ENCODE assay signal across 19 mouse cellular contexts in the genomic region with DNA sequence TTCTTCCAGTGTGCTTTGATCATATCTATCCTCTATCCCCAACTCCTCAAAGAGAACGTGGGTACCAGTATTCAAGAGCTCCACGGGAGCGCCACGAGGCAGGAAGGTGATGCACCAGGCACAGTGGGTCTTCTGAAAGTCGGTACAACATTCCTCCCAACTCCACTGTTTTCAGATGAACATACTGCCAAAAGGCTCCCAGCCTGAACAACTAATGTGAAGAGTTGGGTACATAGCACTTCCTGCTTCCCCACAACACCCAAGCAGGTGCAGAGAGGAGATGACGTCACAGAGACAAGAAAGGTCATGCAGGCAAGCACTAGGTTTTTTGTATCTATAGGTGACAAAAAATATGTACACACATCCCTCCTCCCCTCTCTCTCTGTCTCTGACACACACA.
DNase-seq lines count a peak whose midpoint lies in the region; ATAC-seq and TF ChIP-seq lines count a peak whose summit lies in the region.
"Had no signal": no experiment of that assay in that cellular context is flagged by ENCODE, and none has a peak within 500 bp of the region (broad histone marks: within the 10 kb centered on the region; RNA-seq: fewer than 3 reads in every experiment).

No protein-coding gene starts in this region.

- TF ChIP-seq CTCF in spleen, adult 2 months (IDR thresholded peaks at IDR 0.05; ENCODE audit: extremely low read depth, insufficient read depth, insufficient read length, insufficient replicate concordance) = no peak
- no peak for TF ChIP-seq CTCF in thymus, adult 2 months (IDR thresholded peaks at IDR 0.05; ENCODE audit: borderline replicate concordance, control insufficient read depth, extremely low read depth, insufficient read depth, low read length, poor library complexity)

- TF ChIP-seq POLR2A in spleen, adult 2 months (IDR thresholded peaks at IDR 0.05; ENCODE audit: low read depth, low read length) = no peak
- no peak for TF ChIP-seq POLR2A in thymus, adult 2 months (IDR thresholded peaks at IDR 0.05; ENCODE audit: control insufficient read depth, extremely low read depth, insufficient read depth, low read length, poor library complexity)

- peaks cover 5% of the 10 kb centered on the region; the same call in 1 of the 2 replicates for H3K4me1 ChIP-seq in spleen, adult 2 months (ENCODE audit: control insufficient read depth, insufficient read depth, insufficient read length)
- peaks cover 35% of the 10 kb centered on the region for H3K4me1 ChIP-seq in thymus, adult 2 months (replicated peaks; ENCODE audit: control insufficient read depth, insufficient read depth, low read length)

- ATAC-seq in erythroid progenitor cell, adult 5-6 weeks (replicated peaks; ENCODE audit: low FRiP score, poor library complexity, severe bottlenecking) = no peak

- H3K4me3 ChIP-seq in spleen, adult 2 months (ENCODE audit: extremely low read depth, insufficient read depth, insufficient read length) = no peak overlapping the region
- no peak overlapping the region for H3K4me3 ChIP-seq in thymus, adult 2 months (ENCODE audit: control insufficient read depth, insufficient read depth, low read length)
- H3K4me3 ChIP-seq: embryonic facial prominence, embryonic 13.5 days; heart, embryonic 13.5 days; hindbrain, embryonic 10.5 days; layer of hippocampus, adult 2 months had no signal

- DNase-seq in heart, adult 11 months = peak; percentile 76
- DNase-seq in heart, postnatal 10 days = no peak
- peak in 1 of 2 experiments; percentile 60 for DNase-seq in spleen, adult 2 months (ENCODE audit: low read depth in 1 of 2, low spot score in 2 of 2)
- no peak for DNase-seq in spleen, postnatal 10 days (ENCODE audit: low spot score in 2 of 2)
- DNase-seq in thymus, adult 2 months = peak; percentile 71
- no peak for DNase-seq in layer of hippocampus, adult 8-10 months (ENCODE audit: low spot score in 2 of 2)
- DNase-seq in cerebellum, postnatal 4 days (ENCODE audit: low spot score in 2 of 2) = no peak
- DNase-seq: adrenal gland, postnatal 10 days; cerebellum, adult 9-10 months; kidney, adult 8-10 months; kidney, postnatal 14 days; liver; lung, postnatal 14 days; right cerebral cortex, postnatal 4 days had no signal

- no peaks in the 10 kb centered on the region for H3K27me3 ChIP-seq in spleen, adult 2 months (ENCODE audit: control insufficient read depth, insufficient read depth, low read length)
- H3K27me3 ChIP-seq in thymus, adult 2 months (ENCODE audit: control insufficient read depth, insufficient read depth, low read length) = no peaks in the 10 kb centered on the region
- H3K27me3 ChIP-seq: embryonic facial prominence, embryonic 13.5 days; heart, embryonic 13.5 days had no signal

- H3K27ac ChIP-seq in spleen, adult 2 months (ENCODE audit: insufficient read depth, low read length) = peak overlapping the region; percentile 67
- peak overlapping the region; percentile 99 for H3K27ac ChIP-seq in thymus, adult 2 months (ENCODE audit: control insufficient read depth, insufficient read depth, low read length)
- H3K27ac ChIP-seq: embryonic facial prominence, embryonic 13.5 days; heart, embryonic 13.5 days; layer of hippocampus, adult 2 months had no signal

- WGBS in spleen, adult 2 months = 63% methylated on average over 6 of the region's 6 CpGs
- WGBS in thymus, adult 2 months = 39% methylated on average over 6 of the region's 6 CpGs

- intact Hi-C loops in heart, postnatal 10 days (cut with DNase I) = no loop called here

- H3K36me3 ChIP-seq in spleen, adult 2 months (ENCODE audit: control insufficient read depth, insufficient read depth, low read length) = no peaks in the 10 kb centered on the region
- H3K36me3 ChIP-seq in thymus, adult 2 months (ENCODE audit: control insufficient read depth, insufficient read depth, low read length) = no peaks in the 10 kb centered on the region
- H3K36me3 ChIP-seq: embryonic facial prominence, embryonic 13.5 days; heart, embryonic 13.5 days; hindbrain, embryonic 10.5 days had no signal

Comparison
In these comparisons a context has a peak if more than half of its experiments do, and no peak if none do; other contexts are left out.
1. DNase-seq: peak in heart, adult 11 months (single experiment) and thymus, adult 2 months (single experiment); none in heart, postnatal 10 days (0 of 2), spleen, postnatal 10 days (0 of 2), layer of hippocampus, adult 8-10 months (0 of 2) and cerebellum, postnatal 4 days (0 of 2).